Mouse (Mus musculus) monocyte, adult 5-6 weeks (primary cell): Measurements from ENCODE around the gene Zfp382. TPM values are rescaled to one million over a fixed set of nuclear protein-coding genes. Genes with fewer than 3 reads are reported as not detected.
A peak's percentile ranks its signal among the peaks of the same experiment; 100 is the strongest.
"Not testable (repeated sequence)": the region's sequence is repeated elsewhere in the genome, so short reads cannot be mapped to it uniquely, and the experiment has no call there.

Experiments
- ATAC-seq: fragments of 153-309, 156-312 bp; replicated peaks from 2 replicates; pipeline ENCODE4 v1.8.0; 2017; ENCODE audit warnings: mild to moderate bottlenecking; ENCODE audit not compliant: low TSS enrichment, insufficient number of reproducible peaks, severe bottlenecking, poor library complexity, low FRiP score
- total RNA-seq: library from RNA; stranded (forward); fragments of 200-1000, 200-491, 200-594 nt; gene quantifications from 3 replicates; pipeline ENCODE4 v1.2.3, GENCODE M21; 2017

Gene Zfp382
- total RNA-seq: 3.6 to 16.7 TPM (median 6.6 TPM) in 3 replicates

GRCm38 (mm10) chr7:30121308-30122187, at the start of gene Zfp382:
Zfp382 (plus strand) TSS chr7:30121942.
- peak; percentile 88 for ATAC-seq

DNA sequence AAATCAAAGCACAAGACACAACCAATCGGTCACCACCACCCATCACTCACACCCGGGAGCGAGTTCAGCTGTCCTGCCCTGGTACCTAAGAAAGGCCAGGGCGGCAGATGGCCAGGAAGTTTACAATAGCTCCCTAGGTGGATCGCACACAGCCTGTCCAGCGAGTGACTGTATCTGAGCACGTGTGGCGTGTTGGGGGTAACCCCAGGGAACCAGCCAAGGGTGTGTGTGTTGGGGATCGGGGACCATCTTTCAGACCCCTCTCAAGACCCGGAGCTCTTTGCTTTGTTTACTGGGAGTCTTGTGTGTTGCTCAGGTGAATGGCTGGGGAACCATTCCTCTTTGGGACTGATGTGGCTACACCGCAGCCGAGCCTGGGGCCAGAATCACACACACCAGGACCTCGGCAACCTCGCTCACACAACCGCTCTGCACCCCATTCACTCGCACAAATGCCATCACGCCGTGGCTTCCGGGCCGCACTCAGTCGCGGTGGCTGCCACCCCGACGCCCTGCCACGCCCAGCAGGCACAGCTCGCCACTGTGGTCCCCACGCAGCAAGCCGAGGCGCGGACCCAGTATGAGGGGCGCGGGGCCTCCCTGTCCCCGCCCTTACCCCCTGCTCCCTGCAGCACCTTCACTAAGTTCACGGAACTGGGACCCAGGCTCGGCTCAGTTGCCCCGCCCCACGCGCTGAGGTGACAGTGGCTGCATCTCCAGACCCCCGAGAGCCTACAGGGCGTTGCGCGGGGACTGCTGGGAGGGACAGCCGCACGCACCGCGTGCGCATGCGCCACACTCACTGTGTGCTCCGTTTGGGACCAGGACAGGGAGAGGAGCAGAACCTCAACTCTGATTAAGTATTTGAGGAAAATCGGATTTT, 49.4 kb upstream of the Zfp382 start, which contains the start of gene Zfp82:
Gene Zfp82 (minus strand): TSS at position 755 of the 883 bp plus-strand sequence.
- peak; percentile 73; the same call in 1 of the 2 replicates for ATAC-seq

- no peak for ATAC-seq
These were observed 35.2 kb upstream of the Zfp382 start for GRCm38 (mm10) chr7:30086524-30086923.

GRCm38 (mm10) chr7:30089405-30089804, 32.3 kb upstream of the Zfp382 start:
- ATAC-seq: no peak

GRCm38 (mm10) chr7:30090092-30090969, 31.4 kb upstream of the Zfp382 start, which contains the start of the genes Gm26920 and Zfp566:
Gm26920 (minus strand) TSS chr7:30090410.
Zfp566 (minus strand) TSS chr7:30090527.
- peak; percentile 93 for ATAC-seq

GRCm38 (mm10) chr7:30090970-30091585, 30.7 kb upstream of the Zfp382 start:
- no peak for ATAC-seq

- ATAC-seq: no peak
These were observed 29.1 kb upstream of the Zfp382 start for GRCm38 (mm10) chr7:30092666-30093065.

DNA sequence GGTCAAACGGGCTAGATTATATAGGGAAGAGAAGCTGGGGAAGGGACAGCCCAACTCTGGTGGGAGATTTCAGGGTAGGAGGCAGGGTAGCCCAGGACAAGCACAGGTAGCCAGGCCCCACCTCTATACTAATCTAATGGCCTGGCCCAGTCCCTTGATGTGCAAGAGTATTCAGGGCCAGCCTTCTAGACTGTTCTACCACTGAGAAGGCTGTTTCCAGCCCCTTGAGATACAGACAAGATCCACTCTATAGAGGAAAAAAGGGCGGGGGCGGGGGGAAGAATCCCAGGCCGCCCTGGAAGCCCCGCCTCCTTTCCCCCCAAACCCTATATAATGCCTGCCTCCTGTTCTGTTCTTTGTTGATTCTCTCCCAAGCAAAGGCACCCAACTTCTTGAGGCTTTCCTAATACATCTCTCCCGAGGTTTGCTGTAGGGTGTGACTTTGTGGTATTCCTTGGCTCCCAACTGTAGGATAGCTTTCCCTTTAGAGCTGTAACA, 27.8 kb upstream of the Zfp382 start:
- ATAC-seq: no peak

GRCm38 (mm10) chr7:30094646-30095429, 26.9 kb upstream of the Zfp382 start, which contains the start of gene Zfp260:
Zfp260 (plus strand) TSS chr7:30094777.
- ATAC-seq: peak; percentile 71

- ATAC-seq: no peak
These were observed 26.1 kb upstream of the Zfp382 start for GRCm38 (mm10) chr7:30095551-30096125.

GRCm38 (mm10) chr7:30099297-30099696, 22.4 kb upstream of the Zfp382 start:
- ATAC-seq: no peak

DNA sequence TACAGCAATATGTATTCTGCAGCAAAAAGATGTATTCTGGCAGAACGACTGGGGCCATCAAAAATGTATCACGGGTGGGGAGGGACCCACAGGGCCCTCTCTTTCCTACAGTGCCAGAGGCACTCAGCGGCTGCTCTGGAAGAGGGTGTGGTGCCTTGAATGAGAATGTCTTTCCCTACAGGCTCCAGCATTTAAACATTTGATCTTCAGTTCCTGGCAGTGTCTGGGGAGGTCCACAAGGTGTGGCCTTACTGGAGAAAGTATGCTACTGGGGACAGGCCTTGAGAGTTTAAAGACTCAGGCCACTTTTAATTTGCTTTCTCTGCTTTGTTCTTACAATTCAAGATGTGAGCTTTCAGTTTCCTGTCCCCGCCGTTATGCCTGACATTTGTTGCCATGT, 5.7 kb upstream of the Zfp382 start:
- no peak for ATAC-seq

- not testable (repeated sequence) for ATAC-seq
These were observed 3.8 kb upstream of the Zfp382 start for GRCm38 (mm10) chr7:30117935-30118334.

- ATAC-seq: no peak
These were observed 417 bp downstream of the Zfp382 start for GRCm38 (mm10) chr7:30122188-30122530.

DNA sequence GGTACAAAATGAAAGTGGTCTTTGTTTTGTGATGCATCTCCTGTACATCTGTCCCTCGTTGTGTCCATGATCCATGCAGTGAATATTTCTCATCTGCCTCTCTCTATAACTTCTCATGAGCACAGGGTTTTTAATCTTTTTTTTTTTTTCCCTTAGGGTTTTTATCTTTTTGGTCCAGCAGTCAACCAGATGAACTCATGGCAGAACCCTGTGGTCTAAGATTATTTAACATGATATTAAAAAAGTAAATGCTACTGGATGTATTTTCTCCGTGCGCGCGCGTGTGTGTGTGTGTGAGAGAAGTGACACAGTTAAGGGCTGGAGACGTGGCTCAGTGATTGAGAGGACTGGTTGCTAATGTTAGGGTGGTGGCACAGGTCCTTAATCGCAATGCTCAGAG, 8.2 kb downstream of the Zfp382 start:
- no peak for ATAC-seq

DNA sequence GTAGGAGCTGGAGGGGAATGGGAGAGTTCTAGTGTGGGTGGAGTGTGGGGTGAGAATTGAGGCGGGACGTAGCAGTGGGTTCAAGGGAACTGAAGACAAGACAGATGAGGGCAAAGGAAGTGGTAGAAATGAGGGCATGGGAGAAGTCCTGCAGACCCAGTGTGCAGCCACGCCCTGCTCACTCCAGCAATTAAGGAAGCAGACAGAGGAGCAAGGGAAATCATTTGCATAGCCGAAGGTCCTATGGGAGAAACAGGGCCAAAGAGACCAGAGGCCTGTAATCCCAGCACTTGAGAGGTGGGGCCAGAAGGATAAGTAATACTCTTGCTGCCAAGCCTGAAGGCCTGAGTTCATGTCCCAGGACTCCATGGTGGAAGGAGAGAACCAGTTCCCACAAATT, 10.7 kb downstream of the Zfp382 start:
- ATAC-seq: no peak

GRCm38 (mm10) chr7:30136826-30137225, 15.1 kb downstream of the Zfp382 start:
- ATAC-seq: no peak
